Mouse (Mus musculus) ES-E14 (cell line): ENCODE data around the gene Cep350. TPM values are rescaled to one million over a fixed set of nuclear protein-coding genes. Genes with fewer than 3 reads are reported as not detected.

Experiments used
- DNase-seq: peaks from one replicate; pipeline ENCODE4 v3.0.0-alpha.2; 2013; ENCODE audit warnings: low read depth, low spot score
- H3K27ac ChIP-seq: 2 replicates; pipeline ENCODE4 v1.5.1; 2012; ENCODE audit warnings: low read depth, mild to moderate bottlenecking, low read length, moderate library complexity, mixed read lengths; ENCODE audit not compliant: poor library complexity, insufficient read depth, severe bottlenecking
- H3K36me3 ChIP-seq: 2 replicates; pipeline ENCODE4 v1.6.1; 2012; ENCODE audit warnings: mild to moderate bottlenecking, low read length, moderate library complexity, mixed read lengths; ENCODE audit not compliant: control insufficient read depth, poor library complexity, insufficient read depth, severe bottlenecking
- H3K4me1 ChIP-seq, 2 experiments: fragments of 150-350 bp in 1 of 2; sonication (generic) in 1 of 2; 2 replicates each; pipeline ENCODE4 v1.6.1; 2012; ENCODE audit warnings: low read length in 2 of 2, mild to moderate bottlenecking in 1 of 2, mixed read lengths in 1 of 2; ENCODE audit not compliant: control insufficient read depth in 2 of 2, insufficient read depth in 2 of 2, poor library complexity in 1 of 2
- H3K4me3 ChIP-seq, 2 experiments: fragments of 150-350 bp in 1 of 2; sonication (generic) in 1 of 2; 2 replicates each; pipeline ENCODE4 v1.5.1; 2012; ENCODE audit warnings: low read length in 2 of 2, low read depth in 1 of 2, mild to moderate bottlenecking in 1 of 2, mixed read lengths in 1 of 2; ENCODE audit not compliant: insufficient read depth in 1 of 2, poor library complexity in 1 of 2, severe bottlenecking in 1 of 2
- H3K9ac ChIP-seq: 2 replicates; pipeline ENCODE4 v1.6.1; 2012; ENCODE audit warnings: low read depth, mild to moderate bottlenecking, low read length, mixed read lengths; ENCODE audit not compliant: poor library complexity, insufficient read depth, severe bottlenecking
- H3K9me3 ChIP-seq: fragments of 150-350 bp; sonication (generic); 2 replicates; pipeline ENCODE4 v1.6.1; 2012; ENCODE audit warnings: low read depth, mild to moderate bottlenecking, low read length; ENCODE audit not compliant: control insufficient read depth, insufficient read depth
- CHD2 ChIP-seq: IDR thresholded peaks from 2 replicates; pipeline ENCODE4 v1.6.1; 2014; ENCODE audit warnings: mild to moderate bottlenecking, low read depth, low read length, inconsistent platforms
- HCFC1 ChIP-seq: IDR thresholded peaks from 2 replicates; pipeline ENCODE4 v1.6.1; 2012; ENCODE audit warnings: low read length, inconsistent platforms, borderline replicate concordance; ENCODE audit not compliant: insufficient read depth
- MAFK ChIP-seq: IDR thresholded peaks from 2 replicates; pipeline ENCODE4 v1.6.1; 2014; ENCODE audit warnings: mild to moderate bottlenecking, low read depth, low read length, inconsistent platforms; ENCODE audit not compliant: insufficient read depth
- ZC3H11A ChIP-seq: IDR thresholded peaks from 2 replicates; pipeline ENCODE4 v1.6.1; 2012; ENCODE audit warnings: low read depth, mild to moderate bottlenecking, inconsistent platforms, low read length, borderline replicate concordance
- ZNF384 ChIP-seq: IDR thresholded peaks from 2 replicates; pipeline ENCODE4 v1.6.1; 2012; ENCODE audit warnings: low read depth, low read length, inconsistent platforms
- in situ Hi-C, 2 experiments: fragments of 600-800 bp; cut with MboI; formaldehyde crosslinking; loops; one replicate each; pipeline ENCODE4 v1.15.1; 2025; ENCODE audit warnings: low sequenced_read_pairs in 2 of 2, inconsistent platforms in 1 of 2; ENCODE audit not compliant: unreplicated experiment in 2 of 2
- total RNA-seq: library from RNA; depleted of rRNA; stranded (reverse); fragments of 300-350 nt; gene quantifications from 2 replicates; pipeline ENCODE4 v1.2.3, GENCODE M21; 2012

Cep350 gene
- total RNA-seq, 1 experiment = 11.8 TPM

- no peak overlapping the region for H3K27ac ChIP-seq
- in situ Hi-C loops = no loop called here
- DNase-seq = no peak
- H3K9ac ChIP-seq = no peak overlapping the region
- TF ChIP-seq ZC3H11A (no peak), ZNF384 (no peak), MAFK (no peak), CHD2 (no peak), HCFC1 (no peak)
- no peaks in the 10 kb centered on the region for H3K36me3 ChIP-seq
- H3K4me1 ChIP-seq = no peaks in the 10 kb centered on the region
- no peaks in the 10 kb centered on the region for H3K9me3 ChIP-seq
- no peak overlapping the region for H3K4me3 ChIP-seq
Measured at GRCm38 (mm10) chr1:155879596-155879995, 93.5 kb downstream of the Cep350 start.

GRCm38 (mm10) chr1:155862967-155863366, 110.1 kb downstream of the Cep350 start:
- Histone ChIP-seq H3K36me3 (peaks cover 6% of the 10 kb centered on the region), H3K4me3 (no peak overlapping the region), H3K4me1 (no peaks in the 10 kb centered on the region), H3K9ac (no peak overlapping the region), H3K9me3 (no peaks in the 10 kb centered on the region), H3K27ac (no peak overlapping the region)
- no peak for TF ChIP-seq ZC3H11A
- in situ Hi-C loops = no loop called here
- DNase-seq = no peak

- Histone ChIP-seq H3K9ac (no peak overlapping the region), H3K4me1 (no peaks in the 10 kb centered on the region), H3K4me3 (no peak overlapping the region), H3K36me3 (no peaks in the 10 kb centered on the region; the same call in 1 of the 2 replicates), H3K9me3 (no peaks in the 10 kb centered on the region), H3K27ac (no peak overlapping the region)
- DNase-seq = no peak
- in situ Hi-C loops = no loop called here
- no peak for TF ChIP-seq MAFK
- TF ChIP-seq HCFC1 = no peak
- no peak for TF ChIP-seq ZNF384
- no peak for TF ChIP-seq CHD2
- TF ChIP-seq ZC3H11A = no peak
Measured at GRCm38 (mm10) chr1:155854926-155855702, 117.9 kb downstream of the Cep350 start.

- Histone ChIP-seq H3K36me3 (no peaks in the 10 kb centered on the region; the same call in 1 of the 2 replicates), H3K27ac (no peak overlapping the region)
- in situ Hi-C loops = no loop called here
Measured at GRCm38 (mm10) chr1:155853009-155853408, 120.0 kb downstream of the Cep350 start.

GRCm38 (mm10) chr1:155844235-155844634, 128.8 kb downstream of the Cep350 start:
- H3K4me3 ChIP-seq = no peak overlapping the region
- no peaks in the 10 kb centered on the region for H3K9me3 ChIP-seq
- H3K4me1 ChIP-seq = no peaks in the 10 kb centered on the region
- H3K27ac ChIP-seq = no peak overlapping the region
- H3K9ac ChIP-seq = no peak overlapping the region
- TF ChIP-seq ZNF384 (no peak), CHD2 (no peak), MAFK (no peak), HCFC1 (no peak), ZC3H11A (no peak)
- H3K36me3 ChIP-seq = no peaks in the 10 kb centered on the region
- DNase-seq = no peak
- in situ Hi-C loops = no loop called here

More at GRCm38 (mm10) chr1:155853009-155853408, 120.0 kb downstream of the Cep350 start:
- Histone ChIP-seq H3K9ac (no peak overlapping the region), H3K9me3 (no peaks in the 10 kb centered on the region), H3K4me3 (no peak overlapping the region), H3K4me1 (no peaks in the 10 kb centered on the region)
- DNase-seq = no peak
- TF ChIP-seq ZC3H11A (no peak), CHD2 (no peak)
